Mouse (Mus musculus) hindbrain, embryonic 12.5 days (tissue): Measurements from ENCODE around the gene Slc38a9. TPM values are rescaled to one million over a fixed set of nuclear protein-coding genes. Genes with fewer than 3 reads are reported as not detected.

Source experiments
- ATAC-seq: fragments of 200-750 bp; cut with Nextera tagmentation; 2 replicates; pipeline ENCODE4 v1.8.0; 2017; ENCODE audit warnings: moderate TSS enrichment; ENCODE audit not compliant: low FRiP score
- H3K27ac ChIP-seq: fragments of 300-500 bp; sonication (generic); 2 replicates; pipeline ENCODE4 v1.5.1; 2016; ENCODE audit warnings: mild to moderate bottlenecking
- H3K27me3 ChIP-seq: fragments of 300-500 bp; sonication (generic); 2 replicates; pipeline ENCODE4 v1.6.1; 2016; ENCODE audit warnings: mild to moderate bottlenecking
- H3K36me3 ChIP-seq: fragments of 300-500 bp; sonication (generic); 2 replicates; pipeline ENCODE4 v1.6.1; 2016; ENCODE audit warnings: mild to moderate bottlenecking
- H3K4me1 ChIP-seq: fragments of 300-500 bp; sonication (generic); 2 replicates; pipeline ENCODE4 v1.6.1; 2016
- H3K4me2 ChIP-seq: fragments of 300-500 bp; sonication (generic); replicated peaks from 2 replicates; pipeline ENCODE4 v1.6.1; 2016; ENCODE audit warnings: mild to moderate bottlenecking
- H3K4me3 ChIP-seq: fragments of 300-500 bp; sonication (generic); 2 replicates; pipeline ENCODE4 v1.5.1; 2016; ENCODE audit warnings: mild to moderate bottlenecking
- H3K9ac ChIP-seq: fragments of 300-500 bp; sonication (generic); 2 replicates; pipeline ENCODE4 v1.6.1; 2016; ENCODE audit warnings: mild to moderate bottlenecking, moderate library complexity
- H3K9me3 ChIP-seq: fragments of 300-500 bp; sonication (generic); replicated peaks from 2 replicates; pipeline ENCODE4 v1.6.1; 2016; ENCODE audit warnings: mild to moderate bottlenecking
- WGBS: fragments of 180-500 bp; shearing (Covaris S2); methylation state at CpG from one replicate; pipeline ENCODE4 v1.1.7; 2016; 5-methylcytosine and 5-hydroxymethylcytosine counted together
- polyA plus RNA-seq: library from polyadenylated mRNA; unstranded; fragments of >200 nt; fragmentation: Nextera tagmentation; extraction: Ambion mirVana; gene quantifications from 2 replicates; pipeline ENCODE4 v1.2.1, GENCODE M21; 2016

Gene Slc38a9
- polyA plus RNA-seq, 1 experiment from 2014 or later = 22.9 TPM

- H3K9ac ChIP-seq = no peak overlapping the region
- no peak for ATAC-seq
- no peaks in the 10 kb centered on the region for H3K27me3 ChIP-seq
- no peaks in the 10 kb centered on the region for H3K4me1 ChIP-seq
- no peak overlapping the region for H3K27ac ChIP-seq
- peaks cover 13% of the 10 kb centered on the region for H3K9me3 ChIP-seq
- WGBS = 82% methylated on average over 10 of the region's 10 CpGs
- H3K36me3 ChIP-seq = no peaks in the 10 kb centered on the region
- no peak overlapping the region for H3K4me2 ChIP-seq
- H3K4me3 ChIP-seq = no peak overlapping the region
These were observed 103.1 kb downstream of the Slc38a9 start for GRCm38 (mm10) chr13:112763531-112764091.

DNA sequence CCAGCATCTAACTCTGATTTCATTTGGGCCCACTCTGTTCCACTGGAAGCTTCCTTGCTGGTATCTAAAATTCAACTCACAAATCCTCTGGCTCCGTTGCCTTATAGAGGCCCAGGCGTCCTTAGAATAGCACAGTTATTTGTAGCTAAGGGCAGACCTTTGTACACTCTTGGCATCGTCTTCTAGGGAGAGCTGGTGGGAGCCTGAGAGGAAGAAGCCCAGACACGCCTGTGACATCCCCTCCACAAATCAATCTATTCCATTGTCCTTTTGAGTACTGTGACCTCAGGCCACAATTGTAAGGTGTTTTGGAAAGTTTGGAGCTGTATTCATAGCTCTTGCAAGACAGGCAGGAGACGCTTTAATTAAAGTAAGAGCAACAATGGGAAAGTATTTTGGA is 104.0 kb downstream of the Slc38a9 start:
- Histone ChIP-seq H3K4me3 (no peak overlapping the region), H3K27me3 (no peaks in the 10 kb centered on the region), H3K27ac (no peak overlapping the region), H3K4me2 (no peak overlapping the region), H3K36me3 (no peaks in the 10 kb centered on the region), H3K4me1 (no peaks in the 10 kb centered on the region), H3K9ac (no peak overlapping the region), H3K9me3 (peaks cover 13% of the 10 kb centered on the region)
- 76% methylated on average over 5 of the region's 5 CpGs for WGBS
- no peak for ATAC-seq

DNA sequence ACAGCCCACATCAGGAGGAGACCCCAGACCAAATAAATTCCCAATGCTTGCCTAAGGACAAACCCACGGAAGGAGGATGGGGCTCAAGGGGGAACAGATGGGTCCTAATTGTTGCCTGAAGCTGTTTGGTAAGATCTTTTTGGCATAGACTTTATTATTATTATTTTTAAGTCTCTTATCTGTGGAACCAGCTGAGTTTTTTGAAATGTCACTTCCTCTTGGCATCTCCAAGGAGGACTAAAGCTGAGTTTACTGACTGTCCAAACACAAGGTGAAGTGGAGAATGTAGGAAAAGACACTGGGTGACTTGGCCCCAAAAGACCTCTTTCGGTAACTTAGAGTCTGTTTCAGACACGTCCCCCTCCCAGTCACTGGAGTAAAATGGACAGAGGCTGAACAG is 105.1 kb downstream of the Slc38a9 start:
- WGBS = 95% methylated on average over 3 of the region's 3 CpGs
- Histone ChIP-seq H3K4me3 (no peak overlapping the region), H3K4me2 (no peak overlapping the region), H3K27me3 (no peaks in the 10 kb centered on the region), H3K36me3 (no peaks in the 10 kb centered on the region), H3K9me3 (peaks cover 13% of the 10 kb centered on the region), H3K4me1 (peaks cover 3% of the 10 kb centered on the region; the same call in 1 of the 2 replicates), H3K27ac (no peak overlapping the region), H3K9ac (no peak overlapping the region)
- ATAC-seq = no peak

DNA sequence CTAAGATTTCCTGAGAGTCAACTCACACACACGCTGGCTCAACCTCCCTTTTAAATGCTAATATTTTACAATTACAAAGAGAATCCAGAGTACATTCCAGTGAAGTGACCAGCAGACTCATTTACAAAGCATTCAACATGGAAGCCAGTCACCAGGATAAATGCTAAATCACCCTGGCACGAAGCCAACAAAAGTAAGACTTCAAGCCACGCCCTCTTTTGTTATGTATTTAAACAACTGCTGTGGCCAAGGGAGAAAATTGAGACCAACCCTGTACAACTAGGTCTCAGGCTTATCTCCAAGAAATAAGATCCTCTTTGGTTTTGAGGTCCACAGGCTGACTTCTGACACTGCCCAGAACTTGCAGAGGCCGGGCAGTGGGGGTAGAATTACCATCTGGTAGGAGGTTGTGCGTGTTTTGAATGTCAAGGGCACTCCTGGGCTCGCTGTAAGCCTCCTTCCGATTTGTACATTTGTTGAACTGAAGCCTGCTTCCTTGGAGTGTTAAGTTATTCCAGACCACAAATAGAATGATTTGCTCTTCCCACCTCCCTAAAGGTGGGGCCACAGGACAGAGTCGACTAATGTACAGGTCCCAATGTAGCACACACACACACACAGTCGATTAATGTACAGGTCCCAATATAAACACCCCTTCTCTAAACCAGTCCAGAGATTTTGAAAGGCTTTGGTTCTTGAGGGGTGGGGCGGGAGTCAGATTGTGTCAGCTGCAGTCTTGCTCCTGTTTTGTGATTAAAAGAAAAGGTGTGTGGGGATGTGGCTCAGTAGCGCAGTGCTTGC is 110.2 kb downstream of the Slc38a9 start:
- Histone ChIP-seq H3K27me3 (no peaks in the 10 kb centered on the region), H3K9ac (no peak overlapping the region), H3K4me1 (peaks cover 10% of the 10 kb centered on the region), H3K36me3 (no peaks in the 10 kb centered on the region), H3K4me3 (no peak overlapping the region), H3K4me2 (peak overlapping the region; percentile 18; the same call in 1 of the 2 replicates), H3K27ac (peak overlapping the region; percentile 40; the same call in 1 of the 2 replicates), H3K9me3 (peaks cover 13% of the 10 kb centered on the region)
- ATAC-seq = peak; percentile 78
- 31% methylated on average over 11 of the region's 11 CpGs for WGBS

GRCm38 (mm10) chr13:112771447-112772208 is 111.1 kb downstream of the Slc38a9 start:
- H3K4me3 ChIP-seq = no peak overlapping the region
- peaks cover 13% of the 10 kb centered on the region for H3K9me3 ChIP-seq
- peaks cover 10% of the 10 kb centered on the region for H3K4me1 ChIP-seq
- H3K36me3 ChIP-seq = no peaks in the 10 kb centered on the region
- H3K27ac ChIP-seq = no peak overlapping the region
- no peaks in the 10 kb centered on the region for H3K27me3 ChIP-seq
- H3K4me2 ChIP-seq = no peak overlapping the region
- WGBS = 41% methylated on average over 15 of the region's 15 CpGs
- ATAC-seq = no peak
- no peak overlapping the region for H3K9ac ChIP-seq

DNA sequence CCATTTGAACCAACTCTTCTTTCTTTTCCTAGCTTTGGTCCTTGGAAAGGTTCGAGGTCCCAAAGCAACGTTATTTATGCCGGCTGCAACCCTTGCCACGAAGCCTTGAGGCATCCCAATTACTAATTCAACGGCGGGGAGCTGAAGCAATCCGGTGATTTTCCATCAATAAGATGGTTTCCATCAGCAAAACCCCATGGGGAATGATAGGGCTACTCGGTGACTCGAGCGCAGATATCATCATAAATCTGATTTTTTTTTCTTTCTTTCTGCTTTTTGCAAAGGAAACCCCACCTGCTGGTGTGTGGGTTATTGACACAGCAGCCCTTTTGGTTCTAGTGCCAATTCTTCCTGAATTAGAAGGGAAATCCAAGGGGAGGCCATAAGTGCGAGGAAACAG is 111.7 kb downstream of the Slc38a9 start:
- Histone ChIP-seq H3K27ac (no peak overlapping the region), H3K4me2 (no peak overlapping the region), H3K36me3 (no peaks in the 10 kb centered on the region), H3K9ac (no peak overlapping the region), H3K9me3 (peaks cover 10% of the 10 kb centered on the region), H3K4me3 (no peak overlapping the region), H3K27me3 (no peaks in the 10 kb centered on the region), H3K4me1 (peaks cover 10% of the 10 kb centered on the region)
- 54% methylated on average over 11 of the region's 11 CpGs for WGBS
- ATAC-seq = no peak

DNA sequence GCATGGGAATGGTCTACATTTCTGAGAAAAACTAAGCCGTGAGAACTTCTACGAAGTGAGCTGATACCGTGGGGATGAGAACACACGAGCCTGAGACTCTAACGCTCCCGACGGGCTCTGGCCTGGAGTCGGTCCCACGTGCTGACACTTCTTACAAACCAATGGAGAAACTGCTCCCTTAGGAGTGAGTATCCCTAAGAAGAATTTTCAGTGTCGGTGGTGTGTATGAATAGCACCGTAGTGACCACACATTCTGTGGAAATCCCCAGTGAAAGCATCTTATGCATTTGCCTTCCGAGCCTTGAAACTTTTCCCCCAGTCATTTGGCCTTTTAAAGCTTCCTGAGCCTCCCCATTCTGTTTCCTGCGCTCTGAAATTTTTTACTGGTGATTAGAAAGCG is 112.3 kb downstream of the Slc38a9 start:
- H3K4me1 ChIP-seq = peaks cover 10% of the 10 kb centered on the region
- peaks cover 4% of the 10 kb centered on the region for H3K9me3 ChIP-seq
- no peak overlapping the region for H3K4me2 ChIP-seq
- 83% methylated on average over 14 of the region's 14 CpGs for WGBS
- no peak for ATAC-seq
- H3K36me3 ChIP-seq = no peaks in the 10 kb centered on the region
- H3K27me3 ChIP-seq = no peaks in the 10 kb centered on the region
- no peak overlapping the region for H3K27ac ChIP-seq
- no peak overlapping the region for H3K4me3 ChIP-seq
- H3K9ac ChIP-seq = no peak overlapping the region

- H3K4me3 ChIP-seq = no peak overlapping the region
- H3K27me3 ChIP-seq = no peaks in the 10 kb centered on the region
- no peak overlapping the region for H3K9ac ChIP-seq
- no peaks in the 10 kb centered on the region for H3K36me3 ChIP-seq
- H3K9me3 ChIP-seq = no peaks in the 10 kb centered on the region
- H3K27ac ChIP-seq = no peak overlapping the region
- ATAC-seq = no peak
- 93% methylated on average over 3 of the region's 3 CpGs for WGBS
- H3K4me1 ChIP-seq = peaks cover 10% of the 10 kb centered on the region
- no peak overlapping the region for H3K4me2 ChIP-seq
These were observed 113.6 kb downstream of the Slc38a9 start for GRCm38 (mm10) chr13:112773991-112774675.

- Histone ChIP-seq H3K27me3 (no peaks in the 10 kb centered on the region), H3K4me1 (peaks cover 5% of the 10 kb centered on the region), H3K9ac (no peak overlapping the region), H3K27ac (no peak overlapping the region), H3K9me3 (no peaks in the 10 kb centered on the region), H3K4me2 (no peak overlapping the region), H3K4me3 (no peak overlapping the region), H3K36me3 (no peaks in the 10 kb centered on the region)
- no peak for ATAC-seq
- WGBS = 88% methylated on average over 10 of the region's 10 CpGs
These were observed 115.3 kb downstream of the Slc38a9 start for GRCm38 (mm10) chr13:112775856-112776255.

- no peak overlapping the region for H3K4me2 ChIP-seq
- no peak overlapping the region for H3K27ac ChIP-seq
- H3K27me3 ChIP-seq = no peaks in the 10 kb centered on the region
- no peak overlapping the region for H3K9ac ChIP-seq
- H3K9me3 ChIP-seq = no peaks in the 10 kb centered on the region
- no peak overlapping the region for H3K4me3 ChIP-seq
- no peak for ATAC-seq
- no peaks in the 10 kb centered on the region for H3K4me1 ChIP-seq
- no peaks in the 10 kb centered on the region for H3K36me3 ChIP-seq
- WGBS = 94% methylated on average over 5 of the region's 5 CpGs
These were observed 117.9 kb downstream of the Slc38a9 start for GRCm38 (mm10) chr13:112778407-112778806.

DNA sequence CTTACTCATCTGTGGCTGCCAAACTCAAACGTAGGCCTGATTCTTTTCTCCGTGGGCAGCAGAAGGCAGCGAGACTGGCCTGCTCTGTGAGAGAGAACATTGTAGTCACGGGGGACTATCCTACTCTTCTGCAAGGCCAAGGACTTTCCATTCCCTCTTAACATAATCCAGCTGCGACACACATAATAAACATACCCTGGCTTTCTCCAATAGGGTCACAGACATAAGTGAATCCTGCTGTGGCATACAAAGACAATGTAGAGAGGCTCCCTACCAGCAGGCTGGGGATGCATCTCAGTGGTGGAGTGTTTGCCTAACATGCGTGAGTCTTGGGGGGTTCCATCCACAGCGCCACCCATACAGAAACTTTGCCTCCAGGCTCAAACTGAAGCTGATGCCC is 124.8 kb downstream of the Slc38a9 start:
- no peak overlapping the region for H3K9ac ChIP-seq
- 63% methylated on average over 7 of the region's 7 CpGs for WGBS
- H3K27ac ChIP-seq = no peak overlapping the region
- no peaks in the 10 kb centered on the region for H3K36me3 ChIP-seq
- H3K4me3 ChIP-seq = no peak overlapping the region
- no peaks in the 10 kb centered on the region for H3K27me3 ChIP-seq
- no peak for ATAC-seq
- H3K4me1 ChIP-seq = no peaks in the 10 kb centered on the region
- H3K4me2 ChIP-seq = no peak overlapping the region
- no peaks in the 10 kb centered on the region for H3K9me3 ChIP-seq

DNA sequence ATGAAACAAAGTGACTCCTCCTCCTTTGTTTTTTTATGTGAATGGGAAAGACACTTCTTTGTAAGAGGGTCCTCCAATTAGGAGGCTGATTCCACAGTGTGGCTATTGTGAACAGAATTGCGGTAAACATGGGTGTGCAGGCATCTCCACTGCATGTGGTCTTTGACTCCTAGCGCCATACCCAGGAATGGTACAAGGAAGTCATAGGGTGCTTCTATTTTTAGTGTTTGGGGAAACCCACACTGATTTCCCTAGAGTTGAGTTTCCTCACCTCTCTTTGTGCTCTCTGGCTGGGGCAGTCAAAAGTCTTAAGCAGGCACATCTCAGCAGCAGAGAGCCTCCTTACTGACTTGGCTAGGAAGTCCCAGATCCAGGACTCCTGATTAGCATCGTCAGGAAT is 125.6 kb downstream of the Slc38a9 start:
- 59% methylated on average over 3 of the region's 3 CpGs for WGBS
- no peaks in the 10 kb centered on the region for H3K9me3 ChIP-seq
- H3K27ac ChIP-seq = no peak overlapping the region
- H3K36me3 ChIP-seq = no peaks in the 10 kb centered on the region
- no peak for ATAC-seq
- H3K4me1 ChIP-seq = no peaks in the 10 kb centered on the region
- H3K4me2 ChIP-seq = no peak overlapping the region
- H3K4me3 ChIP-seq = no peak overlapping the region
- H3K27me3 ChIP-seq = no peaks in the 10 kb centered on the region
- H3K9ac ChIP-seq = no peak overlapping the region
